Mouse (Mus musculus): ENCODE results near the gene Fmo1. TPM values are rescaled to one million over a fixed set of nuclear protein-coding genes. Genes with fewer than 3 reads are reported as not detected.
A peak's percentile ranks its signal among the peaks of the same experiment; 100 is the strongest.

The Fmo1 gene
- polyA plus RNA-seq, 1 experiment from 2014 or later: 22.9 TPM

DNA sequence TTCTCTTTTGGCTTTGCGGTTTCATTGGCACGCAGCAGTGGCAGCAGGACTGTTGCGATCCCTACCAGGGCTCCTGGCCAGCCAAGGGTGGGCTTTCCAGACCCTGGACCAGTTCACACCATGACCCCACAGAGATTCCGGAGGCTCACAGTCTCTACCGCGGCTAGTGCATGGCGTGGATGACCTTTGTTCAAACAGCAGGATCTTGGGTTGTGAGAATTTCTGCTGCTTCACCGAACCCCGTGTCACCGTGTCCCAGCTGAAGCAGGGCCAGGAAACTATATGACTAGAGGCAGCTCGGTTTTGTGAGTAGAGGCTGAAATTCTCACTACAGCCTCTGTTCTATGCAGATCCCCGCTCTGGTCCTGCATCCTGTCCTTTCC, 7.7 kb downstream of the Fmo1 start:
- WGBS: 54% methylated on average over 12 of the region's 12 CpGs
- peak; percentile 67; the same call in 1 of the 2 replicates for ATAC-seq (ENCODE audit: low read depth)
- H3K4me3 ChIP-seq: no peak overlapping the region; the same call in 1 of the 2 replicates
- H3K9ac ChIP-seq: peak overlapping the region; percentile 27; the same call in 1 of the 2 replicates
- H3K4me2 ChIP-seq: peak overlapping the region; percentile 27
- no peaks in the 10 kb centered on the region for H3K36me3 ChIP-seq
- no peaks in the 10 kb centered on the region for H3K9me3 ChIP-seq
- peak overlapping the region; percentile 76 for H3K27ac ChIP-seq (replicated peaks)
- peaks cover 17% of the 10 kb centered on the region for H3K4me1 ChIP-seq (replicated peaks)
- H3K27me3 ChIP-seq: no peaks in the 10 kb centered on the region

DNA sequence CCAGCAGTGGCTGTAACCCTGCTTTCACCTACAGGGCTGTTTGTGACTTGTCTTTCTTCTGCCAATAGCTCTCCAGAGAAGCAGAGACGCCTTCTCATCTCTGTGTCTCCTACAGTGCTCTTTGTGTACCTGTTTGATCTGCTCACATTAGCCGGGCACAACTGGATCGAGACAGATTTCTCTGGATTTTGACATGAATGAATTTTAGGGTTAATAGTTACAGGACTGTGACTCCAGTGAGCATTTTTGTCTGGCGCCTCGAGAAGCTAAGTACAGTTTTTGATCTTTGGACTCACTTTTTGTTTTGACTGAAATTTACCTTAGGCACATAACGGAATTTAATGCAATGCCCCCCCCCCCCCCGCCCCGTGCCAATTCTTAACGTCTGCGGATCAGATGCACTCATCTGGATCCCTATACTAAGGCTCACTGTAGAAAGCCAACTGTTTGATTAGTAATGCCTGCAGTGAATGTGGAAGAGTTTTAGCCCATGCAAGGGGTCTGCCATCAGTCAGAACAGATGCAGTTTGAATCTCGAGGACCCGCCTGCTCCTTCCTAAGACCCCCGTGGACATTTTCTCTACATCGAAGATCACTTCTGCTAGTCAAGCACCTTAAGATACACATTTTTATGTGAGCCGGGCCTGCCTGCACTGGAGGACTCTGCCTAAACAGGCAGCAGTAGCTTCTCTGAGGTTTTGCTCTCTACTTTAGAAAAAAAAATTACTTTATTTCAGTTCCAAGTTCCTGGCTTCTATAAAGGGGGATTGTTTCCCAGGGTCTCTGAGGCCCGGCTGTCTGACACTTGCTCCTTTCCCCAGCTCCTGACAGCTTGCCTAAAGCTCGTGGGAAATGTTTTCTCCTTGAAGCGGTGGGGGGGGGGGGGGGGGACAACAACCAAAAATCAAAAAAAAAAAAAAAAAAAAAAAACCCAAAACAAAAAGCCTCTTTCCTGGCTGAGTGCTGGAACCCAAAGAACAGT, 8.4 kb downstream of the Fmo1 start:
- Histone ChIP-seq H3K9me3 (no peaks in the 10 kb centered on the region), H3K9ac (0 out of 2 replicates have a peak overlapping the region, but pooled peaks have one; percentile 27), H3K4me3 (no peak overlapping the region; the same call in 1 of the 2 replicates), H3K36me3 (no peaks in the 10 kb centered on the region), H3K4me1 (replicated peaks) (peaks cover 17% of the 10 kb centered on the region), H3K27ac (replicated peaks) (peak overlapping the region; percentile 76), H3K27me3 (no peaks in the 10 kb centered on the region), H3K4me2 (peak overlapping the region; percentile 27)
- ATAC-seq (ENCODE audit: low read depth): peak; percentile 47; the same call in 1 of the 2 replicates
- WGBS: 63% methylated on average over 17 of the region's 18 CpGs

DNA sequence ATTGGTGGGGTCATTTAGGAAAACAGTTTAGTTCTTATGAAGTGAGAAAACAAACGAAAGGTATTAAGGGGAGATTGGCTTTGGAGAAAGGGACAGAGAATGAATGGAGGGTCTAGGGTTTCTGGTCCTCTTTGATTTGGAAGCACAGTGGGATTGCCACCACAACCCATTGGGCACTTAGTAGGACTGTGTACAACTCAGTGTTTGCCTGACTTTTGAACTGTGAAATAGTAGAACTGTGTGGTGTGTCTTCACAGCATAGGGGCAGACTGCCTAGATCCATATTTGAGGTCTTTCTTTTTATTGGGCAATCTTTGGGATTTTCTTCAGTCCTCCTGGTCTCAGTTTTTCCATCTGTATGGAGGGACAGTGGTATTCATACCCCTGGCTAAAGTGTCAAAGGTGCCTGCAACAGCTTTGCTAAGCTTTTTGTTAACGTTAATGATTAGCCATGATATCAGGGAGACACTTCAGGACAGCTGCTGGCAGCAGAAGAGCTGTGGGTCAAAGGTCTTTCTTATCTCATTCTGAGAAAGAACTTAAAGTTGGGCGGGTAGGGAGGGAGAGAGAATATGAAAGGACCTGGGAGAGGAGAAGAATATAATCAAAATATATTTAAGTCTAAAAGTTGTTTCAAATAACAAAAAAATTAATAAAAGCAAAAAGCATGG, 12.5 kb downstream of the Fmo1 start:
- Histone ChIP-seq H3K36me3 (no peaks in the 10 kb centered on the region), H3K4me3 (no peak overlapping the region), H3K9me3 (no peaks in the 10 kb centered on the region), H3K27ac (replicated peaks) (no peak overlapping the region), H3K4me1 (replicated peaks) (peaks cover 4% of the 10 kb centered on the region; the same call in 1 of the 2 replicates), H3K4me2 (no peak overlapping the region), H3K9ac (no peak overlapping the region), H3K27me3 (no peaks in the 10 kb centered on the region)
- no peak for ATAC-seq (ENCODE audit: low read depth)
- WGBS: 83% methylated on average over 3 of the region's 3 CpGs

DNA sequence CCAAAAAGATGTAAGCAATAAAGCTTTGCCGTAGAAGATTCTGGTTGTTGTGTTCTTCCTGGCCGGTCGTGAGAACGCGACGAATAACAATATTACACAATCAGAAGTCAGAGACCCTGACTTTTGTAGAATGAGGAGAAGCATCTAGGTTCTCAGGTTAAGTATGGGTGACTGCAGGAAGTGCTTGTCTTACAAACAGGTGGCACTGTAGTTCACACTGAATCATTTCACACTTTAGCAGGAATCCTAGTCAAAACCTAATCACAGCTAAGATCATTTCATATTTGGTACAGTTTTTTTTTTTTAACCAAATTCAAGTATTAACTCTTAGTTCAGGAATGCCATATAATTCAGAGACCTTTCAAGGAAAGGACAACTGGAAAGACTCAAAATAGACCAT, 18.9 kb downstream of the Fmo1 start:
- ATAC-seq (ENCODE audit: low read depth): no peak
- Histone ChIP-seq H3K4me3 (no peak overlapping the region), H3K9ac (no peak overlapping the region), H3K27ac (replicated peaks) (no peak overlapping the region), H3K4me2 (no peak overlapping the region), H3K36me3 (no peaks in the 10 kb centered on the region), H3K9me3 (no peaks in the 10 kb centered on the region), H3K27me3 (no peaks in the 10 kb centered on the region), H3K4me1 (replicated peaks) (no peaks in the 10 kb centered on the region)
- WGBS: over 99% methylated on average over 6 of the region's 6 CpGs

DNA sequence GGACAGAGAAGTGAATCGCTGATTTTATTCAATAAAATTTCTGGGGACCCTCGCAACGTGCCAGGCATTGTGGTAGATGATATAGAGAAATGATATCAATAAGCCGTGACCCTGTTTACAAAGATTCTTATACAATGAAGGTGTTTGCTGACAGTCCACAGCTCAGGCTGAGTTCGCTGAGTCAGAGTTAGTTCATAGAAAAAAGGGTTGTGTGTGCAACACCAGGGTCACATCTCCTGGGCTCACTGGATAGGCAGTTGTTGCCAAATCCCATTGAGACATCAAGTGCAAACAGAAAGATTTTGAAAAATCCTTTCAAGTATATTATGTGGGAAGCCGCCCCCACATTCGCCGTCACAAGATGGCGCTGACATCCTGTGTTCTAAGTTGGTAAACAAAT, 26.2 kb downstream of the Fmo1 start:
- no peak for ATAC-seq (ENCODE audit: low read depth)
- Histone ChIP-seq H3K36me3 (no peaks in the 10 kb centered on the region), H3K4me1 (replicated peaks) (no peaks in the 10 kb centered on the region)

DNA sequence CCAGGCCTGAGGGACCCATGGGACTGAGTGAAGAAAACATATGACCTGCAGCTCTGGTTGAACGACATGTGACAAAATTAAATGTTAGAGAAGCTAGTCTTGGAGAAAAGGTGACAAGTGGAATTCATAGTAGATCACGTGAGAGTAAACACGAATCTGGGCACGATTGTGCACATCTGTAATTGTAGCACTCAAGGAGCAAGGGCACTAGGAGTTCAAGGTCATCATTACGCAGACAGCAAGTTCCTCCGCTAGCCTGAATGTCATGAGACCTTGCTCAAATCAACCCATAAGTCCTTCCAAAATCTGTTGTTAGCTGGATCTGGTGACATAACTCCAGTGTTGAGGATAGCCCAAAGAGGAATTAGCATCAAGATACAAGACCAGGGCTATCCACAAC, 27.4 kb downstream of the Fmo1 start:
- H3K27me3 ChIP-seq: no peaks in the 10 kb centered on the region
- H3K27ac ChIP-seq (replicated peaks): no peak overlapping the region
- no peaks in the 10 kb centered on the region for H3K9me3 ChIP-seq
- no peak overlapping the region for H3K4me2 ChIP-seq
- WGBS: 96% methylated on average over 6 of the region's 6 CpGs
- H3K36me3 ChIP-seq: no peaks in the 10 kb centered on the region
- no peaks in the 10 kb centered on the region for H3K4me1 ChIP-seq (replicated peaks)
- ATAC-seq (ENCODE audit: low read depth): no peak
- no peak overlapping the region for H3K9ac ChIP-seq
- no peak overlapping the region for H3K4me3 ChIP-seq

More for the DNA sequence above, 26.2 kb downstream of the Fmo1 start:
- 94% methylated on average over 9 of the region's 9 CpGs for WGBS
- no peak overlapping the region for H3K4me2 ChIP-seq
- no peak overlapping the region for H3K27ac ChIP-seq (replicated peaks)
- no peaks in the 10 kb centered on the region for H3K9me3 ChIP-seq
- no peak overlapping the region for H3K9ac ChIP-seq
- no peak overlapping the region for H3K4me3 ChIP-seq
- no peaks in the 10 kb centered on the region for H3K27me3 ChIP-seq

DNA sequence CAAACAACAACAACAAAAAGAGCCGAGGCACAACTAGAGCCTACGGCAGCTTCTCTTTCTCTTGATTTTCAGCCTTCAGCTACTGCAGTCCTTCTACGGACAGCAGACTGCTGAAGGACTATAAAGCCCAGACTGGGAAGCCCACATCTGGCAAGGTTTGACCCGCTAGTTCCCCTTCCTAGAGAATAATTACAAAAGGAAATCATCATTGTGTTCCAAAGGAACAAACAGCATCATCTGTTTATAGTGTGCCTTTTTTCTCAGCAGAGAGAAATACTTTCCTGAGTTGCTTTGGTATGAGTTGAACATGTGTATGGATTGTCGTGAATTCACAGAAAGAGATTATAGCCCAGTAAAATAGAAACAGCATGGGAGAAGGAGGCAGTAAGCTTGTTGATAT, 32.1 kb downstream of the Fmo1 start:
- WGBS: 81% methylated on average over 5 of the region's 5 CpGs

DNA sequence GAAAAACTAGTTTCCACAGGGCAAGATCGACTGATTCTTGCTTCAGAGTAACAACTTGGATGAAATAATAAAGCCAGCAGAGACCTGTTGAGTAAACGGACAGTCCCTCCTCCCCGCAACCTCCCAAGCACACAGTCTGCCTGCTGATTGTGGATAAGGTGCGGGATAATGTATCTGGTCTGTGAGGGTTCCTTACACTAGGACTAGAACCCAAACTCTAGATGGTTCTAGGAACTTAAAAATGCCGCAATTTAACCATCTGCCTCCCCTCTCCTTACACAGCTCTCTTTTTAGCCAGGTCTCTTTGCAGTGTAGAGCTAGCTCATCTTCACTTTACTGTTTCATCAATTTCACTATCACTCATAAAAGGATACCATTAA, 33.8 kb downstream of the Fmo1 start:
- ATAC-seq (ENCODE audit: low read depth): peak; percentile 57
- Histone ChIP-seq H3K4me1 (replicated peaks) (peaks cover 13% of the 10 kb centered on the region), H3K9me3 (no peaks in the 10 kb centered on the region), H3K27me3 (no peaks in the 10 kb centered on the region), H3K4me2 (peak overlapping the region; percentile 49), H3K36me3 (no peaks in the 10 kb centered on the region), H3K27ac (replicated peaks) (peak overlapping the region; percentile 85), H3K4me3 (peak overlapping the region; percentile 9; the same call in 1 of the 2 replicates), H3K9ac (no peak overlapping the region)
- WGBS: 14% methylated on average over 5 of the region's 5 CpGs

More for the DNA sequence above, 32.1 kb downstream of the Fmo1 start:
- Histone ChIP-seq H3K4me1 (replicated peaks) (peaks cover 13% of the 10 kb centered on the region), H3K4me2 (no peak overlapping the region), H3K36me3 (no peaks in the 10 kb centered on the region), H3K27ac (replicated peaks) (no peak overlapping the region), H3K9me3 (no peaks in the 10 kb centered on the region), H3K4me3 (no peak overlapping the region), H3K9ac (no peak overlapping the region), H3K27me3 (no peaks in the 10 kb centered on the region)
- ATAC-seq (ENCODE audit: low read depth): no peak

DNA sequence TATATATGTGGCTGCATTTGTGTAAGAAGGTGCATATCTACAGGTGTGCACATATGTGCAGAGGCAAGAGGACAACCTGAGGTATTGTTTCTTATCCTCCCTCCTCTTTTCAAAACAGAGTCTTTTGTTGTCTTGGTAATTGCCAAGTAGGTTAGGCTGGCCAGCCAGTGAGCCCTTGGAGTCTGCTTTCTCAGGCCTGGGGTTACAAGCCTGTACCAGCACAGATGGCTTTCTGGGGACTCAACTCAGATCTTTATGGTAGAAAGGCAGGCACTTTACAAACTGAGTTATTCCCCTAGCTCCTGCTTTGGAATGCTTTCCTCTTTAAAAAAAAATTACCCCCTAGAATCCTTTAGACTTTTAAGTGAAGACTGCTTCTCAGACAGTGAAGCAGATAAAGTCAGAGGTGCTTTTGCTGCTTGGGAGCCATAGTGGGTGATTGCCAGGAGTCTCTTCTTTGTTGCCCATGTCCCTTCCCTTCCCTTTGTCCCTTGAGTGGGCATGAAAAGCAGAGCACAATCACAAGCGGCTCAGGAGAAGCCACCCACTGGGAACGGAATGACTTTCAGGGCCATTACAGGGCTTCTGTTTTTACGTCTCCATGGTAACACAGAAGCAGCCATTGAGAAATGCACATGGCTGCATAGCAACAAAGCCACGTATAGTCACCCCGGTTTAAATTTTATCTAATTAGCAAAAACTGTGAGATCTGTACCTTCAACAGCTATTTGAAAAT, 34.4 kb downstream of the Fmo1 start:
- under 1% methylated on average over 5 of the region's 5 CpGs for WGBS
- Histone ChIP-seq H3K9me3 (no peaks in the 10 kb centered on the region), H3K4me1 (replicated peaks) (peaks cover 13% of the 10 kb centered on the region), H3K36me3 (no peaks in the 10 kb centered on the region), H3K4me3 (peak overlapping the region; percentile 9; the same call in 1 of the 2 replicates), H3K9ac (no peak overlapping the region), H3K27me3 (no peaks in the 10 kb centered on the region), H3K4me2 (peak overlapping the region; percentile 49), H3K27ac (replicated peaks) (peak overlapping the region; percentile 85)
- ATAC-seq (ENCODE audit: low read depth): peak; percentile 97

DNA sequence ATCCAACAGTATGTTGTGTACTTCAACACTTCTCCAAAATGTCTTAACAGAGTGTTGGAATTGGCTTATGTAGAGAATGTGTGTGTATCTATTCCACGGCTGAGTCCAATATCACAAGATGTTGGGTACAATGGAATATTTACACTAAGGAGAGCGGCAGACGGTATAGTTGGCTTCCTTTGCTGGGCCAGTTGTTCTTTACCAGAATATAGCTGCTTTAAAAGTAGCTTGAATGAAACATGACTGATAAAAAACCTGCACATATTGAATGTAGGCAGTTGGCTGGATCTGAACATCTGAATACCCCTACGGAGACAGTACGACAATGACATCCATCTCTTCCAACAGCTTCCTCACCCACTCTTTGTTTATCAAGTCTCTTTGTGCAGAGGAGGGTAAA, 47.1 kb downstream of the Fmo1 start:
- Histone ChIP-seq H3K9me3 (no peaks in the 10 kb centered on the region), H3K9ac (no peak overlapping the region), H3K36me3 (no peaks in the 10 kb centered on the region), H3K4me2 (no peak overlapping the region), H3K27me3 (no peaks in the 10 kb centered on the region), H3K27ac (replicated peaks) (no peak overlapping the region), H3K4me1 (replicated peaks) (no peaks in the 10 kb centered on the region), H3K4me3 (no peak overlapping the region)
- ATAC-seq (ENCODE audit: low read depth): no peak
- WGBS: 94% methylated on average over 5 of the region's 5 CpGs

DNA sequence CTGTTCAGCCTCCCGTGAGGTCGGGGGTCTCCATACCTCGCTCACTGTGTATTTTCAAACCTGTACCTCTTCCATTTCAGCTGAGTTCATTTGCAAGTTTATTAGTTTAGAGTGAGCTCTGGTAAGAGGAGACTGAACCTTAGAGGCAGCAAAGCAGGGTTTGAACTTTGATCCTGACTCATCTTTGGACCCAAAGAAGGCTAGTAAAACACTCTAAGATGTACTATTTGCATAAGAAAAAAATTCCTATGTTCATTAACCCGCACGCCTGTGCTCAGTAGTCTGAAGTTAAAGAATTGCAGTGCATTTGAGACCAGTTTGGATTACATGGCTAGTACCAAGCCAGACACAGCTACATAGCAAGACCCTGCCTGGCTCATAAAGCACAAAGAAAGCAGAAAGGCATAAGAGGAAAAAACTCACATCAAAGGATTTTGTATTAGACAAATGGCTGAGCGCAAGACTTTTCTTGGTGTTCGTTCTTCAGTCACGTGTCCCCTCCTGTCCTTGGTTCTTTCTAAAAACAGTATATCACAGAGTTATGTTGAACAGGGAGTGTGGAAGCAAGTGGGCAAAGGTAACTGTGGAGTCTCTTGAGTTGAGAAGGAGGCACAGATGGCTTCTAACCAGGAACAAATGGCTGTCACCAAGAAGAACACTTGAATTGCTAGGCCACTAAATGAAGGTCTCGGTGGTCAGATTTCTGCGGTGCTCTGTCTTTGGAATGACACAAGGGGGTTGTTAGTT, 50.9 kb downstream of the Fmo1 start:
- Histone ChIP-seq H3K4me1 (replicated peaks) (no peaks in the 10 kb centered on the region), H3K9ac (no peak overlapping the region), H3K27me3 (no peaks in the 10 kb centered on the region), H3K4me2 (no peak overlapping the region), H3K27ac (replicated peaks) (no peak overlapping the region), H3K9me3 (no peaks in the 10 kb centered on the region), H3K4me3 (no peak overlapping the region), H3K36me3 (no peaks in the 10 kb centered on the region)
- WGBS: 71% methylated on average over 10 of the region's 10 CpGs
- no peak for ATAC-seq (ENCODE audit: low read depth)
